Mouse (Mus musculus) MEL (cell line): ENCODE measurements around the gene Ube4a. TPM values are rescaled to one million over a fixed set of nuclear protein-coding genes. Genes with fewer than 3 reads are reported as not detected.

Source experiments
- DNase-seq: peaks from one replicate; pipeline ENCODE4 v3.0.0; 2011; ENCODE audit warnings: low read depth, low spot score
- H3K27ac ChIP-seq: 2 replicates; pipeline ENCODE4 v1.5.1; 2012; ENCODE audit warnings: low read depth, mild to moderate bottlenecking, control low read depth, low read length, moderate library complexity; ENCODE audit not compliant: control insufficient read depth
- H3K27me3 ChIP-seq, 2 experiments: fragments of 150-350 bp in 1 of 2; sonication (generic) in 1 of 2; 2 replicates each; pipeline ENCODE4 v1.6.1; 2012; ENCODE audit warnings: low read length in 2 of 2, mild to moderate bottlenecking in 2 of 2, improper control_type of control experiment in 1 of 2, moderate library complexity in 1 of 2; ENCODE audit not compliant: insufficient read depth in 2 of 2, control insufficient read depth in 1 of 2
- H3K36me3 ChIP-seq, 2 experiments: 2 replicates each; pipeline ENCODE4 v1.6.1; 2012 to 2014; ENCODE audit warnings: low read length in 2 of 2, improper control_type of control experiment in 1 of 2, inconsistent platforms in 1 of 2, mild to moderate bottlenecking in 1 of 2; ENCODE audit not compliant: insufficient read depth in 2 of 2, control insufficient read depth in 1 of 2
- H3K4me1 ChIP-seq, 2 experiments: fragments of 150-350 bp in 1 of 2; sonication (generic) in 1 of 2; 2 replicates each; pipeline ENCODE4 v1.6.1; 2012; ENCODE audit warnings: low read length in 2 of 2, improper control_type of control experiment in 1 of 2, mild to moderate bottlenecking in 1 of 2; ENCODE audit not compliant: insufficient read depth in 2 of 2, control insufficient read depth in 1 of 2
- H3K4me3 ChIP-seq, 2 experiments: fragments of 150-350 bp in 1 of 2; sonication (generic) in 1 of 2; 2 replicates each; pipeline ENCODE4 v1.5.1; 2012; ENCODE audit warnings: low read depth in 2 of 2, low read length in 2 of 2, mild to moderate bottlenecking in 2 of 2, moderate library complexity in 2 of 2, control low read depth in 1 of 2, improper control_type of control experiment in 1 of 2; ENCODE audit not compliant: control insufficient read depth in 1 of 2, insufficient read depth in 1 of 2
- H3K79me2 ChIP-seq: 2 replicates; pipeline ENCODE4 v1.6.1; 2012; ENCODE audit warnings: mild to moderate bottlenecking, low read length, moderate library complexity; ENCODE audit not compliant: control insufficient read depth, poor library complexity, insufficient read depth
- H3K9ac ChIP-seq: 2 replicates; pipeline ENCODE4 v1.6.1; 2012; ENCODE audit warnings: low read depth, mild to moderate bottlenecking, control low read depth, low read length, moderate library complexity; ENCODE audit not compliant: control insufficient read depth, poor library complexity, severe bottlenecking
- H3K9me3 ChIP-seq: fragments of 150-350 bp; sonication (generic); replicated peaks from 2 replicates; pipeline ENCODE4 v1.6.1; 2012; ENCODE audit warnings: mild to moderate bottlenecking, low read length, improper control_type of control experiment, moderate library complexity; ENCODE audit not compliant: insufficient read depth
- BHLHE40 ChIP-seq: IDR thresholded peaks from 2 replicates; pipeline ENCODE4 v1.6.1; 2012; ENCODE audit warnings: low read depth, mild to moderate bottlenecking, inconsistent platforms, low read length, improper control_type of control experiment, borderline replicate concordance
- CHD1 ChIP-seq: IDR thresholded peaks from 2 replicates; pipeline ENCODE4 v1.6.1; 2012; ENCODE audit warnings: low read depth, mild to moderate bottlenecking, inconsistent platforms, low read length, improper control_type of control experiment
- ELF1 ChIP-seq: IDR thresholded peaks from 2 replicates; pipeline ENCODE4 v1.6.1; 2014; ENCODE audit warnings: low read depth, mild to moderate bottlenecking, inconsistent platforms, low read length, improper control_type of control experiment, moderate library complexity
- EP300 ChIP-seq, 2 experiments: IDR thresholded peaks; 2 replicates each; pipeline ENCODE4 v1.6.1; 2011; ENCODE audit warnings: improper control_type of control experiment in 2 of 2, low read length in 2 of 2, low read depth in 1 of 2, mild to moderate bottlenecking in 1 of 2
- ETS1 ChIP-seq: IDR thresholded peaks from 2 replicates; pipeline ENCODE4 v1.6.1; 2012; ENCODE audit warnings: low read depth, mild to moderate bottlenecking, inconsistent platforms, low read length, improper control_type of control experiment, moderate library complexity
- GABPA ChIP-seq: IDR thresholded peaks from 2 replicates; pipeline ENCODE4 v1.6.1; 2012; ENCODE audit warnings: low read depth, mild to moderate bottlenecking, inconsistent platforms, low read length, improper control_type of control experiment, moderate library complexity
- GATA1 ChIP-seq: IDR thresholded peaks from 2 replicates; pipeline ENCODE4 v1.6.1; 2011; ENCODE audit warnings: low read depth, low read length, improper control_type of control experiment
- HCFC1 ChIP-seq: IDR thresholded peaks from 2 replicates; pipeline ENCODE4 v1.6.1; 2012; ENCODE audit warnings: low read depth, mild to moderate bottlenecking, inconsistent platforms, low read length, improper control_type of control experiment, moderate library complexity
- JUND ChIP-seq: IDR thresholded peaks from 2 replicates; pipeline ENCODE4 v1.6.1; 2011; ENCODE audit warnings: low read depth, mild to moderate bottlenecking, improper control_type of control experiment, low read length
- MAX ChIP-seq: IDR thresholded peaks from 2 replicates; pipeline ENCODE4 v1.6.1; 2011; ENCODE audit warnings: low read length, improper control_type of control experiment
- MAZ ChIP-seq: IDR thresholded peaks from 2 replicates; pipeline ENCODE4 v1.6.1; 2012; ENCODE audit warnings: low read depth, mild to moderate bottlenecking, inconsistent platforms, low read length, improper control_type of control experiment
- MEF2A ChIP-seq: IDR thresholded peaks from 2 replicates; pipeline ENCODE4 v1.6.1; 2014; ENCODE audit warnings: low read depth, mild to moderate bottlenecking, inconsistent platforms, low read length, improper control_type of control experiment; ENCODE audit not compliant: poor library complexity, insufficient replicate concordance, severe bottlenecking; ENCODE audit errors: extremely low read depth
- MXI1 ChIP-seq: IDR thresholded peaks from 2 replicates; pipeline ENCODE4 v1.6.1; 2011; ENCODE audit warnings: mild to moderate bottlenecking, low read depth, low read length, improper control_type of control experiment
- MYB ChIP-seq: IDR thresholded peaks from 2 replicates; pipeline ENCODE4 v1.6.1; 2011; ENCODE audit warnings: mild to moderate bottlenecking, low read depth, low read length, improper control_type of control experiment
- MYC ChIP-seq: IDR thresholded peaks from 2 replicates; pipeline ENCODE4 v1.6.1; 2011; ENCODE audit warnings: low read depth, mild to moderate bottlenecking, low read length, improper control_type of control experiment, moderate library complexity
- NELFE ChIP-seq: IDR thresholded peaks from 2 replicates; pipeline ENCODE4 v1.6.1; 2011; ENCODE audit warnings: low read depth, low read length, improper control_type of control experiment
- POLR2AphosphoS2 ChIP-seq: IDR thresholded peaks from 2 replicates; pipeline ENCODE4 v1.6.1; 2011; ENCODE audit warnings: low read length, improper control_type of control experiment
- RCOR1 ChIP-seq: IDR thresholded peaks from 2 replicates; pipeline ENCODE4 v1.6.1; 2012; ENCODE audit warnings: low read depth, mild to moderate bottlenecking, inconsistent platforms, low read length, improper control_type of control experiment
- TAL1 ChIP-seq: IDR thresholded peaks from 2 replicates; pipeline ENCODE4 v1.6.1; 2012; ENCODE audit warnings: mild to moderate bottlenecking, inconsistent platforms, low read length, moderate library complexity, mixed read lengths
- TCF12 ChIP-seq: IDR thresholded peaks from 2 replicates; pipeline ENCODE4 v1.6.1; 2014; ENCODE audit warnings: low read depth, mild to moderate bottlenecking, inconsistent platforms, low read length, improper control_type of control experiment, moderate library complexity
- USF1 ChIP-seq: IDR thresholded peaks from 2 replicates; pipeline ENCODE4 v1.6.1; 2014; ENCODE audit warnings: low read depth, mild to moderate bottlenecking, inconsistent platforms, low read length, improper control_type of control experiment, moderate library complexity
- ZKSCAN1 ChIP-seq: IDR thresholded peaks from 2 replicates; pipeline ENCODE4 v1.6.1; 2012; ENCODE audit warnings: low read depth, mild to moderate bottlenecking, inconsistent platforms, low read length, improper control_type of control experiment, moderate library complexity
- ZMIZ1 ChIP-seq: IDR thresholded peaks from 2 replicates; pipeline ENCODE4 v1.6.1; 2012; ENCODE audit warnings: low read depth, mild to moderate bottlenecking, inconsistent platforms, low read length, improper control_type of control experiment, moderate library complexity
- polyA plus RNA-seq, 2 experiments: library from polyadenylated mRNA; stranded (reverse) in 1 of 2; unstranded in 1 of 2; fragments of >175 nt in 1 of 2; fragments of >200 nt in 1 of 2; gene quantifications; 2 replicates each; pipeline versions ENCODE4 v1.2.1 to v1.2.4; 2012; ENCODE audit warnings: low replicate concordance in 2 of 2, low read depth in 1 of 2; ENCODE audit not compliant: insufficient read length in 2 of 2, insufficient read depth in 1 of 2, missing spikeins in 1 of 2
- total RNA-seq: library from RNA; depleted of rRNA; stranded (reverse); fragments of 300-350 nt; gene quantifications from 2 replicates; pipeline ENCODE4 v1.2.3, GENCODE M21; 2012

Ube4a gene
- total and polyA plus RNA-seq, 3 experiments = 24.2 to 37.9 (median 32.8) TPM

DNA sequence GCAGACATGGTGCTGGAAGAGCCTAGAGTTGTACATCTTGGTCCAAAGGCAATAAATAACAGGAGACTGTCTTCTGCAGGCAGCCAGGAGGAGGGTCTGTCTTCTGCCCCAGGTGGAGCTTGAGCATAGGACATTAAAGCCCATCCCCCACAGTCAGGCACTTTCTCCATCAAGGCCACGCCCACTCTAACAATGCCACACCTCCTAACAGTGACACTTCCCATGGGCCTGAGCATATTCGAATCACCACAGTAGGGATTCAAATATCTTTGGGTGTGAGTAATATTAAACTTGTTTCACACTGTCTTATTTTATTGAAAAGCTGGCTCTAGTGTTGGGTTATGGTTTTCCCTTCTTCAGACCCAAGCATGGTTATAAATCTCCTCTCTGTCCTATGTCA lies 26.4 kb upstream of the Ube4a start:
- H3K27ac ChIP-seq = peak overlapping the region; percentile 89
- no peaks in the 10 kb centered on the region for H3K9me3 ChIP-seq
- H3K4me3 ChIP-seq = peak overlapping the region in 1 of 2 experiments; percentile 10; a peak in 1 of 4 replicates
- H3K9ac ChIP-seq = no peak overlapping the region
- DNase-seq = peak; percentile 74
- H3K79me2 ChIP-seq = no peaks in the 10 kb centered on the region
- TF ChIP-seq BHLHE40 = 0 out of 2 replicates have a peak, but pooled peaks have one; percentile 23
- TF ChIP-seq POLR2AphosphoS2 = no peak
- peak; percentile 32; the same call in 1 of the 2 replicates for TF ChIP-seq TCF12
- no peaks in the 10 kb centered on the region for H3K27me3 ChIP-seq
- H3K36me3 ChIP-seq = peaks cover 0 to 49% of the 10 kb centered on the region in 2 experiments; a peak in 2 of 4 replicates
- peaks cover 36 to 49% of the 10 kb centered on the region in 2 experiments for H3K4me1 ChIP-seq

DNA sequence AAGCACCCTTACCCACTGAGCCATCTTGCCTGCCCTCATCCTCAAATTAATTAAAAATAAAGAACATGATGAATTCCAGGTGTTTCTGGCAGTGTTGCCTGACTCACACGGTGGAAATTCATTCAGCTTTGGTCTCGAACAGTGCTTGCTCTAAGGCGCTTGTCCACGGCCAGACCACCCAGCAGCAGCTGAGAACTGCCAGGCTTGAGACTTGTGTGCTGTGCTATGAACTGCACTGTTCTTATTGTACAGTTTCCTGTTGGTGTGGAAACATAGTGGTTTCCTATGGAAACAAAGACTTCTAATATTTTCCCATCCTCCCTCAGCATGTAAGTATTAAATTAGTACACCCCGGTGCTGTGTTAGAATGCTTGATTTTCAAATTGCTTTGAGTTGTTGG lies 21.6 kb upstream of the Ube4a start:
- peak overlapping the region; percentile 52 for H3K9ac ChIP-seq
- no peak for DNase-seq
- peaks cover 0 to 32% of the 10 kb centered on the region in 2 experiments; a peak in 2 of 4 replicates for H3K36me3 ChIP-seq
- H3K4me1 ChIP-seq = peaks cover 18 to 38% of the 10 kb centered on the region in 2 experiments
- no peaks in the 10 kb centered on the region for H3K27me3 ChIP-seq
- no peaks in the 10 kb centered on the region for H3K9me3 ChIP-seq
- H3K4me3 ChIP-seq = peak overlapping the region; percentile 19 to 28
- TF ChIP-seq JUND (0 out of 2 replicates have a peak, but pooled peaks have one; percentile 7), CHD1 (no peak), EP300 (IDR thresholded peaks at IDR 0.05; ENCODE audit: low read depth in 1 of 2, low read length in 2 of 2) (no peak), MEF2A (no peak), MAZ (no peak), TAL1 (no peak)
- TF ChIP-seq, all 39 proteins: peak for 1
- no peaks in the 10 kb centered on the region for H3K79me2 ChIP-seq
- H3K27ac ChIP-seq = peak overlapping the region; percentile 97

DNA sequence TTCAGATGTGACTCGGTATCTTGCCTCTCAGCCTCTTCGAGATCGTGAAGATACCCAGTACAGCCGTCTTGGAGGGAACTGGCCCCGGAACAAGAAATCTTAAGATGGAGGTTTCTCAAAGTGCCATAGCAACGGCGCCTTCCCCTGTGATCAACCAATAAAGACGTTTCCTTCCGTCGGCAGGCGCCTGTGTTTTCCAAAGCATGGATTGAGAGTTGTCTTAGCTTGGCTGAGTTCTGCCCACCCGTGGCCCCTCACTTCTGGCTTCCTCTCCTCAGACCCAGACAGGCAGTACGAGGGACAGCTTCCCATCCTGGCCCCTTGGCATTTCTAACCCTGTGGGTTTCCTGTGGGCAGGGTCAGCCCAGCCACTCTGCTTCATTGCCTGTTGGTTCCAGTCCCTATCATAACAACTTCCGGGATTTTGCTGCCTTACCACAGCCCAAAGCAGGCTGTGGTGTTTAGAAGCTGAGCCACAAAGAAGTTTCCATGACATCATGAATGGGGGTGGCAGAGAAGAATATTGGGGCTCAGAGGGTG lies 20.9 kb upstream of the Ube4a start:
- Histone ChIP-seq H3K79me2 (no peaks in the 10 kb centered on the region), H3K9me3 (no peaks in the 10 kb centered on the region), H3K27me3 (no peaks in the 10 kb centered on the region), H3K4me3 (peak overlapping the region; percentile 57 to 64), H3K36me3 (peaks cover 0 to 27% of the 10 kb centered on the region in 2 experiments; a peak in 2 of 4 replicates), H3K9ac (peak overlapping the region; percentile 76), H3K27ac (peak overlapping the region; percentile 97), H3K4me1 (peaks cover 13 to 33% of the 10 kb centered on the region in 2 experiments)
- peak; percentile 95 for DNase-seq
- TF ChIP-seq GATA1 (no peak), ZMIZ1 (0 out of 2 replicates have a peak, but pooled peaks have one; percentile 58), HCFC1 (peak; percentile 73), RCOR1 (peak; percentile 73; the same call in 1 of the 2 replicates), EP300 (IDR thresholded peaks at IDR 0.05; ENCODE audit: low read depth in 1 of 2, low read length in 2 of 2) (peak; percentile 53 to 79; a peak in 2 of 4 replicates), MEF2A (no peak), ETS1 (peak; percentile 94), NELFE (peak; percentile 59), ZKSCAN1 (no peak), MXI1 (peak; percentile 34), BHLHE40 (0 out of 2 replicates have a peak, but pooled peaks have one; percentile 37), GABPA (0 out of 2 replicates have a peak, but pooled peaks have one; percentile 33), MYC (no peak), ELF1 (peak; percentile 91), USF1 (0 out of 2 replicates have a peak, but pooled peaks have one; percentile 16), MAX (peak; percentile 76), MYB (no peak), MAZ (0 out of 2 replicates have a peak, but pooled peaks have one; percentile 34)
